Mouse (Mus musculus) embryonic facial prominence, embryonic 15.5 days (tissue): ENCODE results near the gene Sh3bp5. TPM values are rescaled to one million over a fixed set of nuclear protein-coding genes. Genes with fewer than 3 reads are reported as not detected.
A peak's percentile ranks its signal among the peaks of the same experiment; 100 is the strongest.
"Not testable (repeated sequence)": the region's sequence is repeated elsewhere in the genome, so short reads cannot be mapped to it uniquely, and the experiment has no call there.

Source experiments
- ATAC-seq: fragments of 200-750 bp; cut with Nextera tagmentation; 2 replicates; pipeline ENCODE4 v1.8.0; 2017; ENCODE audit warnings: low read depth, moderate TSS enrichment; ENCODE audit not compliant: insufficient number of reproducible peaks, low FRiP score, low TSS enrichment
- H3K27ac ChIP-seq: fragments of 300-500 bp; sonication (generic); replicated peaks from 2 replicates; pipeline ENCODE4 v1.5.1; 2015; ENCODE audit warnings: mild to moderate bottlenecking, inconsistent platforms
- H3K27me3 ChIP-seq: fragments of 300-500 bp; sonication (generic); 2 replicates; pipeline ENCODE4 v1.6.1; 2015; ENCODE audit warnings: inconsistent platforms
- H3K36me3 ChIP-seq: fragments of 300-500 bp; sonication (generic); 2 replicates; pipeline ENCODE4 v1.6.1; 2015; ENCODE audit warnings: mild to moderate bottlenecking, inconsistent platforms
- H3K4me1 ChIP-seq: fragments of 300-500 bp; sonication (generic); 2 replicates; pipeline ENCODE4 v1.6.1; 2015; ENCODE audit warnings: inconsistent platforms
- H3K4me2 ChIP-seq: fragments of 300-500 bp; sonication (generic); replicated peaks from 2 replicates; pipeline ENCODE4 v1.6.1; 2015; ENCODE audit warnings: mild to moderate bottlenecking, inconsistent platforms
- H3K4me3 ChIP-seq: fragments of 300-500 bp; sonication (generic); replicated peaks from 2 replicates; pipeline ENCODE4 v1.5.1; 2015; ENCODE audit warnings: mild to moderate bottlenecking, inconsistent platforms
- H3K9ac ChIP-seq: fragments of 300-500 bp; sonication (generic); 2 replicates; pipeline ENCODE4 v1.6.1; 2015; ENCODE audit warnings: inconsistent platforms
- H3K9me3 ChIP-seq: fragments of 300-500 bp; sonication (generic); replicated peaks from 2 replicates; pipeline ENCODE4 v1.6.1; 2016; ENCODE audit warnings: inconsistent platforms
- WGBS: fragments of 180-500 bp; shearing (Covaris S2); methylation state at CpG from one replicate; pipeline ENCODE4 v1.1.7; 2015; 5-methylcytosine and 5-hydroxymethylcytosine counted together
- polyA plus RNA-seq: library from polyadenylated mRNA; unstranded; fragments of >200 nt; fragmentation: Nextera tagmentation; extraction: Ambion mirVana; gene quantifications from 2 replicates; pipeline ENCODE4 v1.2.1, GENCODE M21; 2015

Gene Sh3bp5
- polyA plus RNA-seq, 1 experiment from 2014 or later, result 29.1 TPM

GRCm38 (mm10) chr14:31453946-31454345 lies 18.1 kb upstream of the Sh3bp5 start:
- H3K4me2 ChIP-seq, H3K4me3 ChIP-seq, H3K9me3 ChIP-seq, H3K27me3 ChIP-seq, ATAC-seq, H3K27ac ChIP-seq, H3K36me3 ChIP-seq, H3K9ac ChIP-seq, H3K4me1 ChIP-seq: not testable (repeated sequence)
- WGBS, result 83% methylated on average over 12 of the region's 12 CpGs

- Histone ChIP-seq H3K36me3 (no peaks in the 10 kb centered on the region), H3K4me2 (no peak overlapping the region), H3K4me1 (no peaks in the 10 kb centered on the region), H3K27ac (0 out of 2 replicates have a peak overlapping the region, but pooled peaks have one; percentile 22), H3K9ac (no peak overlapping the region), H3K9me3 (no peaks in the 10 kb centered on the region), H3K4me3 (no peak overlapping the region), H3K27me3 (no peaks in the 10 kb centered on the region)
- WGBS, result 36% methylated on average over 5 of the region's 5 CpGs
- no peak for ATAC-seq
Measured at GRCm38 (mm10) chr14:31448994-31449393, 13.1 kb upstream of the Sh3bp5 start.

GRCm38 (mm10) chr14:31443616-31444015 lies 7.7 kb upstream of the Sh3bp5 start:
- H3K9me3 ChIP-seq, result no peaks in the 10 kb centered on the region
- H3K27me3 ChIP-seq, result no peaks in the 10 kb centered on the region
- H3K36me3 ChIP-seq, result no peaks in the 10 kb centered on the region
- no peak overlapping the region for H3K4me2 ChIP-seq
- 48% methylated on average over 6 of the region's 6 CpGs for WGBS
- no peak overlapping the region for H3K4me3 ChIP-seq
- no peaks in the 10 kb centered on the region for H3K4me1 ChIP-seq
- ATAC-seq, result no peak
- no peak overlapping the region for H3K9ac ChIP-seq
- no peak overlapping the region for H3K27ac ChIP-seq

GRCm38 (mm10) chr14:31440725-31441124 lies 4.8 kb upstream of the Sh3bp5 start:
- no peaks in the 10 kb centered on the region for H3K9me3 ChIP-seq
- H3K36me3 ChIP-seq, result no peaks in the 10 kb centered on the region
- H3K4me1 ChIP-seq, result peaks cover 4% of the 10 kb centered on the region; the same call in 1 of the 2 replicates
- ATAC-seq, result no peak
- H3K27ac ChIP-seq, result no peak overlapping the region
- H3K27me3 ChIP-seq, result no peaks in the 10 kb centered on the region
- no peak overlapping the region for H3K4me2 ChIP-seq
- H3K4me3 ChIP-seq, result no peak overlapping the region
- H3K9ac ChIP-seq, result no peak overlapping the region
- WGBS, result 80% methylated on average over 6 of the region's 6 CpGs

GRCm38 (mm10) chr14:31440230-31440629 lies 4.4 kb upstream of the Sh3bp5 start:
- no peaks in the 10 kb centered on the region for H3K9me3 ChIP-seq
- WGBS, result 29% methylated on average over 3 of the region's 3 CpGs
- H3K4me1 ChIP-seq, result peaks cover 4% of the 10 kb centered on the region; the same call in 1 of the 2 replicates
- no peaks in the 10 kb centered on the region for H3K36me3 ChIP-seq
- no peak for ATAC-seq
- H3K27ac ChIP-seq, result no peak overlapping the region
- no peak overlapping the region for H3K4me3 ChIP-seq
- H3K4me2 ChIP-seq, result no peak overlapping the region
- H3K9ac ChIP-seq, result no peak overlapping the region
- no peaks in the 10 kb centered on the region for H3K27me3 ChIP-seq

GRCm38 (mm10) chr14:31439279-31439678 lies 3.4 kb upstream of the Sh3bp5 start:
- WGBS, result 70% methylated on average over 11 of the region's 11 CpGs
- H3K9me3 ChIP-seq, result no peaks in the 10 kb centered on the region
- no peak overlapping the region for H3K4me2 ChIP-seq
- no peak for ATAC-seq
- no peak overlapping the region for H3K9ac ChIP-seq
- no peak overlapping the region for H3K27ac ChIP-seq
- H3K4me1 ChIP-seq, result peaks cover 12% of the 10 kb centered on the region; the same call in 1 of the 2 replicates
- H3K27me3 ChIP-seq, result no peaks in the 10 kb centered on the region
- no peak overlapping the region for H3K4me3 ChIP-seq
- H3K36me3 ChIP-seq, result no peaks in the 10 kb centered on the region

- Histone ChIP-seq H3K4me2 (no peak overlapping the region), H3K27ac (no peak overlapping the region), H3K4me3 (no peak overlapping the region), H3K9me3 (no peaks in the 10 kb centered on the region), H3K36me3 (no peaks in the 10 kb centered on the region), H3K27me3 (no peaks in the 10 kb centered on the region), H3K4me1 (peaks cover 25% of the 10 kb centered on the region), H3K9ac (no peak overlapping the region)
- 70% methylated on average over 8 of the region's 8 CpGs for WGBS
- ATAC-seq, result no peak
Measured at GRCm38 (mm10) chr14:31437826-31438529, 2.1 kb upstream of the Sh3bp5 start.

- Histone ChIP-seq H3K9me3 (no peaks in the 10 kb centered on the region), H3K36me3 (no peaks in the 10 kb centered on the region), H3K27me3 (no peaks in the 10 kb centered on the region), H3K4me3 (peak overlapping the region; percentile 82), H3K27ac (peak overlapping the region; percentile 71), H3K9ac (peak overlapping the region; percentile 73), H3K4me2 (peak overlapping the region; percentile 84), H3K4me1 (peaks cover 32% of the 10 kb centered on the region)
- WGBS, result 1% methylated on average over 53 of the region's 53 CpGs
- peak; percentile 13; the same call in 1 of the 2 replicates for ATAC-seq
Measured at GRCm38 (mm10) chr14:31435018-31435915, 611 bp downstream of the Sh3bp5 start.

GRCm38 (mm10) chr14:31434426-31434825 lies 1.5 kb downstream of the Sh3bp5 start:
- H3K27me3 ChIP-seq, result no peaks in the 10 kb centered on the region
- peak overlapping the region; percentile 84 for H3K4me2 ChIP-seq
- 0 out of 2 replicates have a peak overlapping the region, but pooled peaks have one; percentile 9 for H3K4me3 ChIP-seq
- no peak for ATAC-seq
- no peaks in the 10 kb centered on the region for H3K9me3 ChIP-seq
- WGBS, result 36% methylated on average over 5 of the region's 5 CpGs
- H3K36me3 ChIP-seq, result no peaks in the 10 kb centered on the region
- peaks cover 32% of the 10 kb centered on the region for H3K4me1 ChIP-seq
- H3K9ac ChIP-seq, result no peak overlapping the region
- no peak overlapping the region for H3K27ac ChIP-seq

GRCm38 (mm10) chr14:31433851-31434360 lies 2.0 kb downstream of the Sh3bp5 start:
- no peaks in the 10 kb centered on the region for H3K27me3 ChIP-seq
- H3K9me3 ChIP-seq, result no peaks in the 10 kb centered on the region
- H3K4me2 ChIP-seq, result peak overlapping the region; percentile 25; the same call in 1 of the 2 replicates
- peak overlapping the region; percentile 74 for H3K27ac ChIP-seq
- peaks cover 35% of the 10 kb centered on the region for H3K4me1 ChIP-seq
- WGBS, result 38% methylated on average over 7 of the region's 7 CpGs
- no peak for ATAC-seq
- H3K4me3 ChIP-seq, result 0 out of 2 replicates have a peak overlapping the region, but pooled peaks have one; percentile 9
- H3K36me3 ChIP-seq, result no peaks in the 10 kb centered on the region
- no peak overlapping the region for H3K9ac ChIP-seq

GRCm38 (mm10) chr14:31433126-31433525 lies 2.8 kb downstream of the Sh3bp5 start:
- 46% methylated on average over 5 of the region's 5 CpGs for WGBS
- no peak for ATAC-seq
- Histone ChIP-seq H3K4me1 (peaks cover 43% of the 10 kb centered on the region), H3K9ac (no peak overlapping the region), H3K36me3 (no peaks in the 10 kb centered on the region; the same call in 1 of the 2 replicates), H3K4me2 (no peak overlapping the region), H3K9me3 (no peaks in the 10 kb centered on the region), H3K27ac (peak overlapping the region; percentile 74), H3K27me3 (no peaks in the 10 kb centered on the region), H3K4me3 (no peak overlapping the region)
